Comparison of ENCODE assay signal across 8 mouse cellular contexts in genomic region chr1:93658559-93658958, GRCm38 (mm10). TPM values are rescaled to one million over a fixed set of nuclear protein-coding genes. Genes with fewer than 3 reads are reported as not detected.
DNase-seq lines count a peak whose midpoint lies in the region; ATAC-seq and TF ChIP-seq lines count a peak whose summit lies in the region.
"Not testable (repeated sequence)": the region's sequence is repeated elsewhere in the genome, so short reads cannot be mapped to it uniquely, and the experiment has no call there.

TSS of gene Stk25 (minus strand) at chr1:93658659.

- not testable (repeated sequence) for H3K27ac ChIP-seq in cerebellum, adult 2 months (ENCODE audit: insufficient read depth, low read length); heart, postnatal 0 days (ENCODE audit: low read depth); kidney, adult 2 months (ENCODE audit: insufficient read depth, low read depth, low read length); macrophage

- not testable (repeated sequence) for H3K4me2 ChIP-seq in heart, postnatal 0 days (ENCODE audit: low read depth, low read length)

- not testable (repeated sequence) for H3K36me3 ChIP-seq in heart, postnatal 0 days (replicated peaks; ENCODE audit: control insufficient read depth, insufficient read depth, low read length); kidney, adult 2 months (ENCODE audit: control insufficient read depth, insufficient read depth, low read length); macrophage (ENCODE audit: inconsistent target)

- not testable (repeated sequence) for TF ChIP-seq EP300 in heart, postnatal 0 days (IDR thresholded peaks at IDR 0.05; ENCODE audit: low read depth)

- ATAC-seq in CD4-positive, CD25-positive, alpha-beta regulatory T cell, adult 4 months; heart, postnatal 0 days (ENCODE audit: insufficient read depth, low read depth); neutrophil, adult 5-6 weeks (ENCODE audit: extremely low read depth, insufficient number of reproducible peaks, low FRiP score, poor library complexity, severe bottlenecking): not testable (repeated sequence)

- not testable (repeated sequence) for TF ChIP-seq POLR2A in cerebellum, adult 2 months (IDR thresholded peaks at IDR 0.05; ENCODE audit: borderline replicate concordance, insufficient read depth, low read length); kidney, adult 2 months (IDR thresholded peaks at IDR 0.05; ENCODE audit: low read depth, low read length)

- not testable (repeated sequence) for H3K4me1 ChIP-seq in cerebellum, adult 2 months (ENCODE audit: control insufficient read depth, insufficient read depth, low read length); heart, postnatal 0 days (ENCODE audit: control insufficient read depth, insufficient read depth); kidney, adult 2 months (ENCODE audit: control insufficient read depth, insufficient read depth, low read length)

- not testable (repeated sequence) for H3K9me3 ChIP-seq in heart, postnatal 0 days (replicated peaks; ENCODE audit: control insufficient read depth, low read length)

- H3K4me3 ChIP-seq in cerebellum, adult 2 months (replicated peaks; ENCODE audit: insufficient read depth, low read depth, low read length); heart, postnatal 0 days (ENCODE audit: low read depth, low read length); kidney, adult 2 months (ENCODE audit: insufficient read depth, low read depth, low read length); macrophage (ENCODE audit: inconsistent target): not testable (repeated sequence)

- not testable (repeated sequence) for H3K27me3 ChIP-seq in cerebellum, adult 2 months (ENCODE audit: control insufficient read depth, insufficient read depth, low read length); heart, postnatal 0 days (ENCODE audit: control insufficient read depth, insufficient read depth, low read length); kidney, adult 2 months (replicated peaks; ENCODE audit: control insufficient read depth, insufficient read depth, low read length)

- H3K9ac ChIP-seq in heart, postnatal 0 days (replicated peaks; ENCODE audit: low read depth, low read length): not testable (repeated sequence)

- not testable (repeated sequence) for DNase-seq in cerebellum, adult 2 months; gastrocnemius, adult 18-20 months (ENCODE audit: low spot score); heart, postnatal 0 days (ENCODE audit: low spot score); kidney, adult 2 months; left cerebral cortex, postnatal 4 days

- intact Hi-C loops in left cerebral cortex, postnatal 4 days (cut with DNase I): not testable (repeated sequence)

- not testable (repeated sequence) for H3K79me2 ChIP-seq in macrophage (ENCODE audit: inconsistent target)

- not testable (repeated sequence) for TF ChIP-seq CTCF in cerebellum, adult 2 months (IDR thresholded peaks at IDR 0.05; ENCODE audit: borderline replicate concordance, insufficient read depth, low read depth, low read length); heart, postnatal 0 days (IDR thresholded peaks at IDR 0.05; ENCODE audit: low read depth); kidney, adult 2 months (conservative IDR thresholded peaks at IDR 0.05; ENCODE audit: insufficient read depth, insufficient read length, low read depth, low read length)

RNA-seq across cellular contexts. Expression of gene Stk25, which starts in this region (rescaled TPM):
- 10 to 100 TPM; 31.2 to 42.6 TPM for polyA plus RNA-seq in CD4-positive, CD25-positive, alpha-beta regulatory T cell, adult 4 months (2017; shearing (Covaris generic))
- 291 and 305 TPM in 2 replicates for polyA plus RNA-seq in cerebellum, adult 2 months (2012; rRNA removed)
- 10 to 100 TPM; 80.8 to 91.4 TPM for total RNA-seq in gastrocnemius, adult 18-20 months (2021)
- total RNA-seq in heart, postnatal 0 days (2014; rRNA removed; ENCODE audit: low replicate concordance): 134 and 174 TPM in 2 replicates
- 107 and 108 TPM in 2 replicates for polyA plus RNA-seq in heart, postnatal 0 days (2015; fragmentation: Nextera tagmentation; extraction: Ambion mirVana)
- polyA plus RNA-seq in kidney, adult 2 months (2012; rRNA removed): 102 and 103 TPM in 2 replicates
- total RNA-seq in left cerebral cortex, postnatal 4 days (2021): 100 to 1,000 TPM; 352 to 377 TPM
- 100 to 1,000 TPM in 13 of 26 experiments, 10 to 100 TPM in 13; 53.9 to 175 (median 98.5) TPM for total RNA-seq in macrophage (2018; cell fraction: chromatin; rRNA removed)
- 10 to 100 TPM; 16.9 to 38.5 (median 26.3) TPM for total RNA-seq in macrophage (2018; cell fraction: cytosol; rRNA removed)
- 100 to 1,000 TPM in 5 of 26 experiments, 10 to 100 TPM in 21; 35.7 to 126 (median 66.7) TPM for total RNA-seq in macrophage (2018; cell fraction: nucleus; rRNA removed)
- 28.4 to 40.0 TPM (median 31.3 TPM) in 3 replicates for polyA plus RNA-seq in macrophage (2018)
- 50.2 and 53.4 TPM in 2 replicates for total RNA-seq in neutrophil, adult 5-6 weeks (2017)
